Mouse (Mus musculus): ENCODE measurements at regions not wholly inside any gene's neighbourhood (a gene's known extent, or its start where the extent isn't known, plus 50 kb on each side); places are given as distances from the start of the nearest gene placed in this dataset.

GRCm38 (mm10) chr4:10807260-10807659 lies 67.0 kb upstream of the 2610301B20Rik start:
- no peak for TF ChIP-seq CTCF (IDR thresholded peaks at IDR 0.05)
- WGBS, result 76% methylated on average over 3 of the region's 3 CpGs
- no peak overlapping the region for H3K4me2 ChIP-seq (ENCODE audit: low read depth, low read length, poor library complexity, severe bottlenecking)
- H3K4me1 ChIP-seq (ENCODE audit: insufficient read depth, low read length), result no peaks in the 10 kb centered on the region
- DNase-seq (ENCODE audit: low spot score) (no peak), ATAC-seq (ENCODE audit: low FRiP score) (no peak)
- H3K9me3 ChIP-seq (ENCODE audit: low read length), result no peaks in the 10 kb centered on the region
- no peaks in the 10 kb centered on the region for H3K36me3 ChIP-seq (ENCODE audit: insufficient read depth, low read length)
- no peaks in the 10 kb centered on the region for H3K27me3 ChIP-seq (ENCODE audit: insufficient read depth, low read length)
- H3K27ac ChIP-seq (ENCODE audit: low read depth, low read length), result no peak overlapping the region
- H3K9ac ChIP-seq (replicated peaks; ENCODE audit: low read length, poor library complexity, severe bottlenecking), result no peak overlapping the region
- H3K4me3 ChIP-seq (ENCODE audit: low read depth, low read length), result no peak overlapping the region

DNA sequence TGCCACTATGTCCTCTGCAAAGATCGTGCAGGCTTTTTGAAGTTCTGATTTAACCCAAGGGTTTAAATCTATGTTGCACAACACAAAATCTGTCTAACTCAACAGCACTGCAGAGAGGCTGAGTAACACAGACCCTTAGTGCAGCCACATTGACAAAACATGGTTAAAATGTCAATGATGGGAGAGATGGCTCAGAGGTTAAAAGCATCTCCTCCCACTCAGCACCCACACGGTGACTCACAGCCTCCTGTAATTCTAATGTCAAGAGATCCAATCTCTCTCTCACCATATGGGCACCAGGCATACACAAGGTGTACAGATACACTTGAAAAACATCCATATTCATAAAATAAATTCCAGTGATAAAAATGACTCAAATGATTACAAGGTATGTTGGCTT lies 61.4 kb upstream of the 2610301B20Rik start:
- no peak overlapping the region for H3K9ac ChIP-seq (replicated peaks; ENCODE audit: low read length, poor library complexity, severe bottlenecking)
- no peaks in the 10 kb centered on the region for H3K27me3 ChIP-seq (ENCODE audit: insufficient read depth, low read length)
- H3K36me3 ChIP-seq (ENCODE audit: insufficient read depth, low read length), result no peaks in the 10 kb centered on the region
- 92% methylated on average over 2 of the region's 2 CpGs for WGBS
- no peaks in the 10 kb centered on the region for H3K9me3 ChIP-seq (ENCODE audit: low read length)
- H3K27ac ChIP-seq (ENCODE audit: low read depth, low read length), result no peak overlapping the region
- TF ChIP-seq CTCF (IDR thresholded peaks at IDR 0.05), result no peak
- no peak overlapping the region for H3K4me2 ChIP-seq (ENCODE audit: low read depth, low read length, poor library complexity, severe bottlenecking)
- DNase-seq (ENCODE audit: low spot score) (no peak), ATAC-seq (ENCODE audit: low FRiP score) (no peak)
- H3K4me3 ChIP-seq (ENCODE audit: low read depth, low read length), result no peak overlapping the region
- no peaks in the 10 kb centered on the region for H3K4me1 ChIP-seq (ENCODE audit: insufficient read depth, low read length)
